Mouse (Mus musculus) c-Kit-positive CD71-positive TER-119-negative erythroid progenitor cells, embryonic 14.5 days (primary cell): ENCODE measurements around the gene Vmp1.
A peak's percentile ranks its signal among the peaks of the same experiment; 100 is the strongest.

Experiments
- DNase-seq: peaks from one replicate; pipeline ENCODE4 v3.0.0-alpha.2; 2013; ENCODE audit warnings: low read depth

Gene Vmp1

GRCm38 (mm10) chr11:86568425-86568824, 115.2 kb downstream of the Vmp1 start:
- no peak for DNase-seq

GRCm38 (mm10) chr11:86558258-86558657, 125.4 kb downstream of the Vmp1 start:
- no peak for DNase-seq

GRCm38 (mm10) chr11:86553525-86553924, 130.1 kb downstream of the Vmp1 start:
- DNase-seq = no peak

- DNase-seq = no peak
Observed at GRCm38 (mm10) chr11:86547412-86547811, 136.2 kb downstream of the Vmp1 start.

GRCm38 (mm10) chr11:86545556-86545955, 138.1 kb downstream of the Vmp1 start:
- no peak for DNase-seq

GRCm38 (mm10) chr11:86544639-86545299, 138.9 kb downstream of the Vmp1 start, which contains the start of the genes Rps6kb1 and Tubd1:
Gene Rps6kb1, minus strand, starts transcription at chr11:86544805.
Gene Tubd1, plus strand, starts transcription at chr11:86544991.
- DNase-seq = peak; percentile 99

GRCm38 (mm10) chr11:86543960-86544638, 139.5 kb downstream of the Vmp1 start:
- DNase-seq = no peak

- no peak for DNase-seq
Observed at GRCm38 (mm10) chr11:86542851-86543250, 140.8 kb downstream of the Vmp1 start.

GRCm38 (mm10) chr11:86540476-86540845, 143.2 kb downstream of the Vmp1 start:
- no peak for DNase-seq

GRCm38 (mm10) chr11:86539716-86540475, 143.7 kb downstream of the Vmp1 start:
- DNase-seq = no peak

- no peak for DNase-seq
Observed at GRCm38 (mm10) chr11:86538786-86539185, 144.8 kb downstream of the Vmp1 start.

GRCm38 (mm10) chr11:86534201-86534910, 149.3 kb downstream of the Vmp1 start:
- DNase-seq = no peak
